Mouse (Mus musculus) ES-E14 (cell line): ENCODE data around the gene Katnb1.

Experiments used
- CHD2 ChIP-seq: IDR thresholded peaks from 2 replicates; pipeline ENCODE4 v1.6.1; 2014; ENCODE audit warnings: mild to moderate bottlenecking, low read depth, low read length, inconsistent platforms
- HCFC1 ChIP-seq: IDR thresholded peaks from 2 replicates; pipeline ENCODE4 v1.6.1; 2012; ENCODE audit warnings: low read length, inconsistent platforms, borderline replicate concordance; ENCODE audit not compliant: insufficient read depth
- MAFK ChIP-seq: IDR thresholded peaks from 2 replicates; pipeline ENCODE4 v1.6.1; 2014; ENCODE audit warnings: mild to moderate bottlenecking, low read depth, low read length, inconsistent platforms; ENCODE audit not compliant: insufficient read depth
- ZC3H11A ChIP-seq: IDR thresholded peaks from 2 replicates; pipeline ENCODE4 v1.6.1; 2012; ENCODE audit warnings: low read depth, mild to moderate bottlenecking, inconsistent platforms, low read length, borderline replicate concordance
- ZNF384 ChIP-seq: IDR thresholded peaks from 2 replicates; pipeline ENCODE4 v1.6.1; 2012; ENCODE audit warnings: low read depth, low read length, inconsistent platforms

GRCm38 (mm10) chr8:95084261-95084660 is 3.3 kb downstream of the Katnb1 start:
- TF ChIP-seq ZC3H11A (no peak), ZNF384 (no peak), HCFC1 (no peak), CHD2 (no peak), MAFK (no peak)
